Mouse (Mus musculus) ES-Bruce4 (cell line): ENCODE data around the gene Ugt1a7c. TPM values are rescaled to one million over a fixed set of nuclear protein-coding genes. Genes with fewer than 3 reads are reported as not detected.

Experiments used
- H3K27ac ChIP-seq: 2 replicates; pipeline ENCODE4 v1.5.1; 2012; ENCODE audit warnings: low read length, inconsistent platforms; ENCODE audit not compliant: insufficient read depth
- H3K27me3 ChIP-seq: 2 replicates; pipeline ENCODE4 v1.6.1; 2012; ENCODE audit warnings: mild to moderate bottlenecking, low read length, inconsistent platforms; ENCODE audit not compliant: control insufficient read depth, poor library complexity, insufficient read depth, severe bottlenecking
- H3K36me3 ChIP-seq: 2 replicates; pipeline ENCODE4 v1.6.1; 2012; ENCODE audit warnings: inconsistent platforms, mild to moderate bottlenecking, low read length, moderate library complexity; ENCODE audit not compliant: control insufficient read depth, poor library complexity, insufficient read depth, severe bottlenecking
- H3K4me1 ChIP-seq: one replicate; pipeline ENCODE4 v1.8.1; 2011; ENCODE audit warnings: low read length; ENCODE audit not compliant: control insufficient read depth, insufficient read depth
- H3K4me3 ChIP-seq: 2 replicates; pipeline ENCODE4 v1.5.1; 2011; ENCODE audit warnings: low read depth, mild to moderate bottlenecking, low read length
- H3K9ac ChIP-seq: 2 replicates; pipeline ENCODE4 v1.6.1; 2012; ENCODE audit warnings: low read depth, mild to moderate bottlenecking, inconsistent platforms; ENCODE audit not compliant: poor library complexity, severe bottlenecking
- H3K9me3 ChIP-seq: replicated peaks from 2 replicates; pipeline ENCODE4 v1.6.1; 2012; ENCODE audit warnings: mild to moderate bottlenecking, low read length, inconsistent platforms; ENCODE audit not compliant: control insufficient read depth, poor library complexity, insufficient read depth, severe bottlenecking
- CTCF ChIP-seq: IDR thresholded peaks from one replicate; pipeline ENCODE4 v1.8.1; 2011; ENCODE audit warnings: low read depth, low read length
- EP300 ChIP-seq: IDR thresholded peaks from 2 replicates; pipeline ENCODE4 v1.6.1; 2011; ENCODE audit warnings: low read depth, low read length; ENCODE audit not compliant: insufficient read depth
- POLR2A ChIP-seq: IDR thresholded peaks from one replicate; pipeline ENCODE4 v1.8.1; 2011; ENCODE audit warnings: low read length; ENCODE audit not compliant: insufficient read depth
- polyA plus RNA-seq: library from polyadenylated mRNA; stranded (reverse); fragments of >200 nt; gene quantifications from 2 replicates; pipeline ENCODE4 v1.2.4, GENCODE M21; 2011; ENCODE audit warnings: low read depth; ENCODE audit not compliant: missing spikeins, insufficient read depth, insufficient read length

The Ugt1a7c gene
- polyA plus RNA-seq, 1 experiment = not detected

- no peak overlapping the region for H3K9ac ChIP-seq
Observed at GRCm38 (mm10) chr1:88245881-88246280, 151.0 kb downstream of the Ugt1a7c start.

GRCm38 (mm10) chr1:88246386-88246785 lies 151.5 kb downstream of the Ugt1a7c start:
- Histone ChIP-seq H3K4me1 (no peaks in the 10 kb centered on the region), H3K9me3 (no peaks in the 10 kb centered on the region), H3K27me3 (no peaks in the 10 kb centered on the region), H3K27ac (no peak overlapping the region), H3K9ac (no peak overlapping the region), H3K36me3 (no peaks in the 10 kb centered on the region), H3K4me3 (no peak overlapping the region)
- no peak for TF ChIP-seq POLR2A
- TF ChIP-seq EP300 = no peak

More at GRCm38 (mm10) chr1:88245881-88246280, 151.0 kb downstream of the Ugt1a7c start:
- no peaks in the 10 kb centered on the region for H3K27me3 ChIP-seq
- no peak for TF ChIP-seq POLR2A
- TF ChIP-seq CTCF = no peak
- TF ChIP-seq EP300 = no peak
- H3K9me3 ChIP-seq = no peaks in the 10 kb centered on the region
- no peak overlapping the region for H3K27ac ChIP-seq
- no peak overlapping the region for H3K4me3 ChIP-seq
- no peaks in the 10 kb centered on the region for H3K4me1 ChIP-seq
- H3K36me3 ChIP-seq = no peaks in the 10 kb centered on the region

- no peak overlapping the region for H3K27ac ChIP-seq
- no peaks in the 10 kb centered on the region for H3K4me1 ChIP-seq
- no peaks in the 10 kb centered on the region for H3K36me3 ChIP-seq
- no peak overlapping the region for H3K4me3 ChIP-seq
- H3K9ac ChIP-seq = no peak overlapping the region
- TF ChIP-seq POLR2A = no peak
- TF ChIP-seq EP300 = no peak
- TF ChIP-seq CTCF = no peak
- no peaks in the 10 kb centered on the region for H3K27me3 ChIP-seq
- no peaks in the 10 kb centered on the region for H3K9me3 ChIP-seq
Observed at GRCm38 (mm10) chr1:88247660-88248059, 152.8 kb downstream of the Ugt1a7c start.

GRCm38 (mm10) chr1:88248658-88249057 lies 153.8 kb downstream of the Ugt1a7c start:
- Histone ChIP-seq H3K4me3 (no peak overlapping the region), H3K4me1 (no peaks in the 10 kb centered on the region), H3K27me3 (no peaks in the 10 kb centered on the region), H3K27ac (no peak overlapping the region), H3K9ac (no peak overlapping the region), H3K9me3 (no peaks in the 10 kb centered on the region), H3K36me3 (no peaks in the 10 kb centered on the region)
- TF ChIP-seq EP300 (no peak), POLR2A (no peak), CTCF (no peak)

GRCm38 (mm10) chr1:88249596-88249995 lies 154.7 kb downstream of the Ugt1a7c start:
- H3K4me1 ChIP-seq = no peaks in the 10 kb centered on the region
- no peaks in the 10 kb centered on the region for H3K36me3 ChIP-seq
- H3K9ac ChIP-seq = no peak overlapping the region
- H3K27me3 ChIP-seq = no peaks in the 10 kb centered on the region
- H3K27ac ChIP-seq = no peak overlapping the region
- H3K4me3 ChIP-seq = no peak overlapping the region
- H3K9me3 ChIP-seq = no peaks in the 10 kb centered on the region
- TF ChIP-seq POLR2A = no peak
- TF ChIP-seq CTCF = no peak
- no peak for TF ChIP-seq EP300

- H3K4me3 ChIP-seq = no peak overlapping the region
- no peak overlapping the region for H3K27ac ChIP-seq
- H3K9me3 ChIP-seq = no peaks in the 10 kb centered on the region
- TF ChIP-seq CTCF (no peak), POLR2A (no peak), EP300 (no peak)
- no peaks in the 10 kb centered on the region for H3K27me3 ChIP-seq
- H3K9ac ChIP-seq = no peak overlapping the region
- no peaks in the 10 kb centered on the region for H3K4me1 ChIP-seq
- H3K36me3 ChIP-seq = no peaks in the 10 kb centered on the region
Observed at GRCm38 (mm10) chr1:88250023-88250422, 155.2 kb downstream of the Ugt1a7c start.
